ENCODE assay signal across 13 mouse cellular contexts in the genomic region with DNA sequence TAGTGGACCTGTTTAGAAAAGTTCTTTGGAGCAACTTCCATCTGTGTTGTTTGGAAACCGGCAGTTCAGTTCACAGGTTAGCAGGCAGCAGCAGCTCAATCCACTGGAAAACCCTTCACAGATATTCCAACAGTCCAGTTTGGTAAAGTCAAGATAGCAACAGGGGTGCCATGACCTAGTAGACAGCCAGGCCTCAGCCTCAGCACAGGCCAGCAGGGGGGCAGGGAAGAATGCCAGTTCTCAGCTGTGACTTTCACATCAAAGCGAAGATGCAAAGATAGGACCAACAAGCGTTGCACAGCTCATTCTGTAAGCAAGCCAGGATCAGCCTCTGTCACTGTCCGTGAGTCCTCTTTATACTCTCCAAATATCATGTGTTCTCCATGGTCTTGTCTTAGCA.
"Had no signal": no experiment of that assay in that cellular context is flagged by ENCODE, and none has a peak within 500 bp of the region (broad histone marks: within the 10 kb centered on the region; RNA-seq: fewer than 3 reads in every experiment).

No protein-coding gene starts in this region.

- DNase-seq: lung, adult 18-20 months; lung, embryonic 14.5 days; lung, postnatal 10 days; lung, postnatal 4 days; midbrain, embryonic 14.5 days; retina, postnatal 1 day; right cerebral cortex, adult 18-20 months; right cerebral cortex, postnatal 25 days; right cerebral cortex, postnatal 4 days; spleen, adult 18-20 months; thymus, adult 2 months; thymus, postnatal 25 days; thymus, postnatal 4 days had no signal
